Mouse (Mus musculus) spleen, embryonic (tissue): ENCODE results near the gene Rpl18a.

Source experiments
- CTCF ChIA-PET: fragments of 350-600 bp; sonication (Branson Sonifier 250); formaldehyde crosslinking; loops from one replicate; lab custom pipeline; 2022; lab: Charles Lee

The Rpl18a gene

GRCm38 (mm10) chr8:70897021-70897680, at the start of gene Rpl18a:
Rpl18a (minus strand) TSS chr8:70897412.
- CTCF ChIA-PET: interaction anchor here (1.0 kb wide), 1 partner anchor 21 kb away, joined by 3 read pairs; no protein-coding TSS in a partner anchor

GRCm38 (mm10) chr8:70943187-70943586, 46.0 kb upstream of the Rpl18a start:
- CTCF ChIA-PET: no interaction called here

GRCm38 (mm10) chr8:70941478-70941877, 44.3 kb upstream of the Rpl18a start:
- CTCF ChIA-PET: no interaction called here

- CTCF ChIA-PET: no interaction called here
Measured at GRCm38 (mm10) chr8:70937200-70937599, 40.0 kb upstream of the Rpl18a start.

- CTCF ChIA-PET: no interaction called here
Measured at GRCm38 (mm10) chr8:70934786-70935185, 37.6 kb upstream of the Rpl18a start.

GRCm38 (mm10) chr8:70933036-70933435, 35.8 kb upstream of the Rpl18a start:
- CTCF ChIA-PET: no interaction called here

GRCm38 (mm10) chr8:70931731-70932130, 34.5 kb upstream of the Rpl18a start:
- CTCF ChIA-PET: no interaction called here

GRCm38 (mm10) chr8:70928778-70929322, 31.6 kb upstream of the Rpl18a start:
- CTCF ChIA-PET: no interaction called here

GRCm38 (mm10) chr8:70928096-70928495, 30.9 kb upstream of the Rpl18a start:
- CTCF ChIA-PET: no interaction called here

- CTCF ChIA-PET: no interaction called here
Measured at GRCm38 (mm10) chr8:70926396-70926795, 29.2 kb upstream of the Rpl18a start.

GRCm38 (mm10) chr8:70925754-70926153, 28.5 kb upstream of the Rpl18a start:
- CTCF ChIA-PET: no interaction called here

GRCm38 (mm10) chr8:70924151-70924550, 26.9 kb upstream of the Rpl18a start:
- CTCF ChIA-PET: interaction anchor here (0.6 kb wide), 1 partner anchor 741 kb away, joined by 13 read pairs; no protein-coding TSS in a partner anchor

GRCm38 (mm10) chr8:70920049-70920922, 23.1 kb upstream of the Rpl18a start:
- CTCF ChIA-PET: no interaction called here

GRCm38 (mm10) chr8:70914704-70915103, 17.5 kb upstream of the Rpl18a start:
- CTCF ChIA-PET: no interaction called here

- CTCF ChIA-PET: no interaction called here
Measured at GRCm38 (mm10) chr8:70913523-70913922, 16.3 kb upstream of the Rpl18a start.

GRCm38 (mm10) chr8:70912955-70913354, 15.7 kb upstream of the Rpl18a start:
- CTCF ChIA-PET: no interaction called here

GRCm38 (mm10) chr8:70911596-70911995, 14.4 kb upstream of the Rpl18a start:
- CTCF ChIA-PET: no interaction called here

GRCm38 (mm10) chr8:70907518-70907917, 10.3 kb upstream of the Rpl18a start:
- CTCF ChIA-PET: no interaction called here

- CTCF ChIA-PET: no interaction called here
Measured at GRCm38 (mm10) chr8:70905831-70906736, 8.9 kb upstream of the Rpl18a start, which contains the start of gene Map1s. Map1s (plus strand) TSS chr8:70905932.

GRCm38 (mm10) chr8:70905463-70905830, 8.2 kb upstream of the Rpl18a start:
- CTCF ChIA-PET: interaction anchor here (0.5 kb wide), 1 partner anchor 458 kb away, joined by 3 read pairs; no protein-coding TSS in a partner anchor

GRCm38 (mm10) chr8:70904532-70904931, 7.3 kb upstream of the Rpl18a start:
- CTCF ChIA-PET: no interaction called here
